Mouse (Mus musculus) forebrain, embryonic 16.5 days (tissue): ENCODE results near the gene 5830473C10Rik. TPM values are rescaled to one million over a fixed set of nuclear protein-coding genes. Genes with fewer than 3 reads are reported as not detected.

Source experiments
- ATAC-seq: fragments of 200-750 bp; cut with Nextera tagmentation; 2 replicates; pipeline ENCODE4 v1.8.0; 2017; ENCODE audit warnings: mild to moderate bottlenecking, moderate library complexity
- H3K27ac ChIP-seq: fragments of 300-500 bp; sonication (generic); 2 replicates; pipeline ENCODE4 v1.5.1; 2014; ENCODE audit warnings: low read length, control low read depth
- H3K27me3 ChIP-seq: fragments of 300-500 bp; sonication (generic); replicated peaks from 2 replicates; pipeline ENCODE4 v1.6.1; 2014; ENCODE audit warnings: low read length; ENCODE audit not compliant: control insufficient read depth, insufficient read depth
- H3K36me3 ChIP-seq: fragments of 300-500 bp; sonication (generic); 2 replicates; pipeline ENCODE4 v1.6.1; 2014; ENCODE audit not compliant: control insufficient read depth, insufficient read depth
- H3K4me1 ChIP-seq: fragments of 300-500 bp; sonication (generic); replicated peaks from 2 replicates; pipeline ENCODE4 v1.6.1; 2014; ENCODE audit warnings: low read length; ENCODE audit not compliant: control insufficient read depth, insufficient read depth
- H3K4me2 ChIP-seq: fragments of 300-500 bp; sonication (generic); 2 replicates; pipeline ENCODE4 v1.6.1; 2014; ENCODE audit warnings: mild to moderate bottlenecking, low read length, control low read depth
- H3K4me3 ChIP-seq: fragments of 300-500 bp; sonication (generic); replicated peaks from 2 replicates; pipeline ENCODE4 v1.5.1; 2014; ENCODE audit warnings: mild to moderate bottlenecking, low read length, control low read depth
- H3K9ac ChIP-seq: fragments of 300-500 bp; sonication (generic); replicated peaks from 2 replicates; pipeline ENCODE4 v1.6.1; 2014; ENCODE audit warnings: low read depth, low read length, control low read depth
- H3K9me3 ChIP-seq: fragments of 300-500 bp; sonication (generic); 2 replicates; pipeline ENCODE4 v1.6.1; 2016; ENCODE audit warnings: low read length; ENCODE audit not compliant: control insufficient read depth
- WGBS: fragments of 180-500 bp; shearing (Covaris S2); extraction: QIAGEN DNeasy Blood & Tissue Kit; methylation state at CpG from one replicate; pipeline ENCODE4 v1.1.7; 2014; 5-methylcytosine and 5-hydroxymethylcytosine counted together
- polyA plus RNA-seq: library from polyadenylated mRNA; unstranded; fragments of >200 nt; fragmentation: Nextera tagmentation; extraction: Ambion mirVana; gene quantifications from 2 replicates; pipeline ENCODE4 v1.2.1, GENCODE M21; 2015

Gene 5830473C10Rik
- polyA plus RNA-seq, result not detected in 2 replicates

GRCm38 (mm10) chr5:90560743-90561142 is at the start of gene 5830473C10Rik:
Gene 5830473C10Rik (plus strand): TSS chr5:90561107.
- 88% methylated on average over 6 of the region's 6 CpGs for WGBS
- ATAC-seq, result no peak

DNA sequence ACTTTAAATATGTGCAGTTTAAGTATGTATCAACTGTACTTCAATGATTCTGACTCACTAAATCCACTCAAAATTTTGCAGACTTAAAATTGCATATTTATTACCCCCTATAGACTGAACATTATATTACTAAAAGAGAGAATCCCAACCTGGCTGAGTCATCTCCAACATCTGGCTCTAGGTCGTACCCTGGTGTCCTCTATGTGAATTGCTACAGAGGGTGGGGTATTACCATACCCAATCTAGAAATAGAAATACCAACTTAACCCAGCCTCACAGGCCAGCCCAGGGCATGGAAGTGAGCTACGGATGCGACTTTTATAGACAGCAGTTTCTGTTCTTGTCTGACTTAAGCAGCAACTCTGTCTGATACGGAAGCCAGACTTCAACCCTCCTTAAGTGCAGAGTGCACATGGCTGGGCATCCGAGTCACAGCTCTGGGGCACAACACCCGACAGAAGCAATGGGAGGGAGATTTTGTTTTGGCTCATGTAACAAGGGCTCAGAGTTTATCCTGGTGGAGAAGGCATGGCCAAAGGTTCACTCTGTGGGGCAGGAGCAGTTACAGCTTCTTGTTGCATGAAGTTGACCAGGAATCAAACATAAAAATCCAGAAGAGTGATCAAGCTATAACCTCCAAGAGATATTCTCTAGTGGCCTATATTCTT is 48.5 kb upstream of the 5830473C10Rik start:
- Histone ChIP-seq H3K4me1 (no peaks in the 10 kb centered on the region), H3K27ac (no peak overlapping the region), H3K36me3 (no peaks in the 10 kb centered on the region), H3K9ac (no peak overlapping the region), H3K4me3 (no peak overlapping the region), H3K27me3 (no peaks in the 10 kb centered on the region), H3K9me3 (no peaks in the 10 kb centered on the region), H3K4me2 (no peak overlapping the region)
- 83% methylated on average over 6 of the region's 6 CpGs for WGBS
- ATAC-seq, result no peak

More at GRCm38 (mm10) chr5:90560743-90561142, at the start of gene 5830473C10Rik:
- Histone ChIP-seq H3K9ac (no peak within 1 kb of the TSS), H3K4me3 (no peak within 1 kb of the TSS), H3K4me1 (no peaks in the 10 kb centered on the region), H3K27ac (no peak within 1 kb of the TSS), H3K4me2 (no peak within 1 kb of the TSS), H3K27me3 (no peaks in the 10 kb centered on the region), H3K36me3 (no peaks in the 10 kb centered on the region), H3K9me3 (no peaks in the 10 kb centered on the region)

DNA sequence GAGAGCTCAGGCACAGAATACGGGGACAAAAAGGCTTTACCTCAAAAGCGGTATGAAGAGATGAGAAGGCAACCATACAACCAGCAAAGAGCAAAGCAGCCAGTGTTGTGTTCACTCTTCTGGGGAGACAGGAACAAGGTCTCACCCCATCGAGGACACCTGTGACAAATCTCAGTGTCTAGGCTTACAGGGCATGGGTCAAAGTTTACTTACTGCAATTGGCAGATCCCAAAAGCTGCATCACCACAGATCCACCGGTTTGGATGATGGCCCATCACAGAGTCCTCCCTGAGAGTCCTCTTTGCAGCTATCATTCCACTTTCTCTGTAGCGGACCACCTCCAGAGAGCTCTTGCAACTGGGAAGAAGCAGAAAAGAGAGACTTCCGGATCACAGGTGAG is 45.3 kb upstream of the 5830473C10Rik start:
- 92% methylated on average over 6 of the region's 6 CpGs for WGBS
- no peaks in the 10 kb centered on the region for H3K27me3 ChIP-seq
- no peaks in the 10 kb centered on the region for H3K9me3 ChIP-seq
- H3K4me1 ChIP-seq, result no peaks in the 10 kb centered on the region
- H3K4me2 ChIP-seq, result no peak overlapping the region
- H3K27ac ChIP-seq, result no peak overlapping the region
- no peaks in the 10 kb centered on the region for H3K36me3 ChIP-seq
- H3K9ac ChIP-seq, result no peak overlapping the region
- H3K4me3 ChIP-seq, result no peak overlapping the region
- ATAC-seq, result no peak

DNA sequence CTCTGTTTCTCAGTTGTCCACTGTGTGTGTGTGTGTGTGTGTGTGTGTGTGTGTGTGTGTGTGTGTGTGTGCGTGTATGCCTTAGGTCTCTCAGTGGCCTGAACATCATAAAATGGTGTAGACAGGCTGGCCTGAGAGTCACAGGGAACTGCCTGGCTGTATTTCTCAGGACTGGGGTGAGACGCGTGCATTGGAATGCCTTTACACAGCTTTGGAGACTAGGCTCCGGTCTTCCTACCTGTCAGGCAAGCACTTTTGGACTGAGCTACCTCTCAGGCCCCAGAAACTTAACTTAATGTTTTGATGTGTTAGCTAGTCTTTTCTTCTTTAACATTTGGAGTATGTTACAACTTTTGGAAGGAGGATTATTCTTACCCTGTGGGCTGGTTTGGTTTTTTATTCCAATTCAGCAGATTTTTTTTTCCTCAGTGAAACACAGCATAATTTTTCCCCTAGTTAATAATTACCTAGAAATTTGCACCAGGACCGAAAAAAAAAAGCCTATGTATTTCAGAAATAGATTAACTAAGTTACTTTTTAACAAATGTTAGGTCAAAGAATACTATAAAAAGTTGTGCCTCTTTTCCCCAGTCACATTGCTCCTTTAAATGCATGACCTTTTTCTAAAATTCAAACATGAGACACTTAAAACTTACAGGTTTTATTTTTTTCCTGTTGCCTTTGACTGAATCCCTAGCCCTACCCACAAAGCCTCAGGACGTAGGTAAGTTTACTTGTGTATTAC is 42.4 kb upstream of the 5830473C10Rik start, which contains the start of gene Afm:
TSS of gene Afm (plus strand) at position 577 of the 745 bp plus-strand sequence.
- 87% methylated on average over 6 of the region's 6 CpGs for WGBS
- no peak within 1 kb of the TSS for H3K4me2 ChIP-seq

GRCm38 (mm10) chr5:90551191-90551590 is 9.7 kb upstream of the 5830473C10Rik start:
- WGBS, result 87% methylated on average over 8 of the region's 8 CpGs
- Histone ChIP-seq H3K4me1 (no peaks in the 10 kb centered on the region), H3K27me3 (no peaks in the 10 kb centered on the region), H3K36me3 (no peaks in the 10 kb centered on the region), H3K4me2 (no peak overlapping the region), H3K4me3 (no peak overlapping the region), H3K9me3 (no peaks in the 10 kb centered on the region), H3K9ac (no peak overlapping the region), H3K27ac (no peak overlapping the region)
- no peak for ATAC-seq

More for the DNA sequence above, 42.4 kb upstream of the 5830473C10Rik start, which contains the start of gene Afm:
- no peak within 1 kb of the TSS for H3K9ac ChIP-seq
- no peaks in the 10 kb centered on the region for H3K4me1 ChIP-seq
- H3K9me3 ChIP-seq, result no peaks in the 10 kb centered on the region
- no peaks in the 10 kb centered on the region for H3K27me3 ChIP-seq
- H3K4me3 ChIP-seq, result no peak within 1 kb of the TSS
- H3K36me3 ChIP-seq, result no peaks in the 10 kb centered on the region
- no peak within 1 kb of the TSS for H3K27ac ChIP-seq
- no peak for ATAC-seq

DNA sequence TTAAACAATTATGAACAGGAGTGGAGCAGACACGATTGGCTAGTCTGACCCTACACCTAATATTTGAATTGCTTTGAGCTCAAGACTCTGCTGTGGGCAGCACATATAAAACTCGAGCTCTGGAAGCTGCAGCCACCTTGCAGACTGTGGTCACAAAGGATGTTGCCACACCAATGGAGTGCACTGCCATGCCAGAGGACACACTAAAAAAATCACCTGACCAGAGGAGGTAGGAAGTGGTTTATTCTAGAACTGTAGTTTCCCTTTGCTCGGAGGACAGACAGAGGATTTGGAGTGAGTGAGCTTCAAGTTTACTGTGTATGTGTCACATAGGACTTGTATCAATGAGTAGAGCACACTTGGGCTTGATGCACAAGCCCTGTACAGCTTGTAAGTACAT is 4.9 kb upstream of the 5830473C10Rik start:
- no peak overlapping the region for H3K4me2 ChIP-seq
- H3K9me3 ChIP-seq, result no peaks in the 10 kb centered on the region
- no peaks in the 10 kb centered on the region for H3K4me1 ChIP-seq
- WGBS, result 88% methylated on average over 3 of the region's 3 CpGs
- ATAC-seq, result no peak
- H3K36me3 ChIP-seq, result no peaks in the 10 kb centered on the region
- H3K27ac ChIP-seq, result no peak overlapping the region
- no peaks in the 10 kb centered on the region for H3K27me3 ChIP-seq
- H3K9ac ChIP-seq, result no peak overlapping the region
- H3K4me3 ChIP-seq, result no peak overlapping the region

- WGBS, result 90% methylated on average over 11 of the region's 11 CpGs
- Histone ChIP-seq H3K4me3 (no peak overlapping the region), H3K4me1 (no peaks in the 10 kb centered on the region), H3K36me3 (no peaks in the 10 kb centered on the region), H3K9ac (no peak overlapping the region), H3K4me2 (no peak overlapping the region), H3K9me3 (no peaks in the 10 kb centered on the region), H3K27ac (no peak overlapping the region), H3K27me3 (no peaks in the 10 kb centered on the region)
- ATAC-seq, result no peak
Observed at GRCm38 (mm10) chr5:90561721-90562275, 891 bp downstream of the 5830473C10Rik start.

- H3K4me2 ChIP-seq, result no peak overlapping the region
- H3K36me3 ChIP-seq, result no peaks in the 10 kb centered on the region
- 82% methylated on average over 4 of the region's 4 CpGs for WGBS
- H3K27ac ChIP-seq, result no peak overlapping the region
- no peaks in the 10 kb centered on the region for H3K4me1 ChIP-seq
- no peaks in the 10 kb centered on the region for H3K9me3 ChIP-seq
- H3K9ac ChIP-seq, result no peak overlapping the region
- H3K4me3 ChIP-seq, result no peak overlapping the region
- ATAC-seq, result no peak
- H3K27me3 ChIP-seq, result no peaks in the 10 kb centered on the region
Observed at GRCm38 (mm10) chr5:90562880-90563279, 2.0 kb downstream of the 5830473C10Rik start.

GRCm38 (mm10) chr5:90564161-90564560 is 3.3 kb downstream of the 5830473C10Rik start:
- no peaks in the 10 kb centered on the region for H3K27me3 ChIP-seq
- no peak overlapping the region for H3K4me2 ChIP-seq
- no peaks in the 10 kb centered on the region for H3K9me3 ChIP-seq
- no peaks in the 10 kb centered on the region for H3K36me3 ChIP-seq
- no peaks in the 10 kb centered on the region for H3K4me1 ChIP-seq
- no peak overlapping the region for H3K9ac ChIP-seq
- H3K4me3 ChIP-seq, result no peak overlapping the region
- WGBS, result 79% methylated on average over 4 of the region's 4 CpGs
- no peak for ATAC-seq
- H3K27ac ChIP-seq, result no peak overlapping the region
